Comparison of ENCODE assay signal across 13 mouse cellular contexts in the genomic region with DNA sequence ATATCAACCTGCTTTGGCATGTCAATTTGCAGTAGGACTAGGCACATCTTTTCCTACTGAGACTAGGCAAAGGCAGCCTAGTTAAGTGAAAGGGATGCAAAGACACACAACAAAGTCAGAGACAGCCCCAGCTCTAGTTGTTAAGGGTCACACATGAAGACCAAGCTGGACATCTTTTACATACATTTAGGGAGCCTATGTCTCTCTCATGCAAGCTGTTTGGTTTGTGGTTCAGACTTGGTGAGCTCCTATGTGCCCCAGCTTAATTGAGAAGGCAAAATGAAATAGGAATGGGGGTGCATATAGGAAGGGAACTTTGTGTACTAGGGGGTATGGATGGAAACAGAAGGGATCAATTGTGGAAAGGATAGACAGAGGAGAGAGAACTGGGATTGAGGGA. TPM values are rescaled to one million over a fixed set of nuclear protein-coding genes. Genes with fewer than 3 reads are reported as not detected.
"Had no signal": no experiment of that assay in that cellular context is flagged by ENCODE, and none has a peak within 500 bp of the region (broad histone marks: within the 10 kb centered on the region; RNA-seq: fewer than 3 reads in every experiment).

Gene Olfr1228, minus strand, starts transcription at position 101 of the 400 bp plus-strand sequence.

- DNase-seq: retina, postnatal 1 day; right cerebral cortex, adult 18-20 months; right cerebral cortex, postnatal 14 days; right cerebral cortex, postnatal 25 days; right cerebral cortex, postnatal 4 days; spleen, adult 18-20 months; thymus, adult 18-20 months; thymus, adult 2 months; thymus, postnatal 14 days; thymus, postnatal 25 days; thymus, postnatal 36 days; thymus, postnatal 4 days had no signal

RNA-seq across cellular contexts. Expression of gene Olfr1228, which starts in this region (rescaled TPM):
- total RNA-seq: neutrophil, adult 5-6 weeks had no signal
